Mouse (Mus musculus) adrenal gland, postnatal 14 days (tissue): ENCODE results near the gene Klrb1f. TPM values are rescaled to one million over a fixed set of nuclear protein-coding genes. Genes with fewer than 3 reads are reported as not detected.
"Not testable (repeated sequence)": the region's sequence is repeated elsewhere in the genome, so short reads cannot be mapped to it uniquely, and the experiment has no call there.

Experiments
- DNase-seq: peaks from one replicate; pipeline ENCODE4 v3.0.0; 2021; ENCODE audit warnings: mixed read lengths
- total RNA-seq: library from RNA; stranded (reverse); gene quantifications from 2 replicates; pipeline ENCODE4 v1.2.3, GENCODE M21; 2021

The Klrb1f gene
- total RNA-seq, 1 experiment from 2014 or later = not detected

DNA sequence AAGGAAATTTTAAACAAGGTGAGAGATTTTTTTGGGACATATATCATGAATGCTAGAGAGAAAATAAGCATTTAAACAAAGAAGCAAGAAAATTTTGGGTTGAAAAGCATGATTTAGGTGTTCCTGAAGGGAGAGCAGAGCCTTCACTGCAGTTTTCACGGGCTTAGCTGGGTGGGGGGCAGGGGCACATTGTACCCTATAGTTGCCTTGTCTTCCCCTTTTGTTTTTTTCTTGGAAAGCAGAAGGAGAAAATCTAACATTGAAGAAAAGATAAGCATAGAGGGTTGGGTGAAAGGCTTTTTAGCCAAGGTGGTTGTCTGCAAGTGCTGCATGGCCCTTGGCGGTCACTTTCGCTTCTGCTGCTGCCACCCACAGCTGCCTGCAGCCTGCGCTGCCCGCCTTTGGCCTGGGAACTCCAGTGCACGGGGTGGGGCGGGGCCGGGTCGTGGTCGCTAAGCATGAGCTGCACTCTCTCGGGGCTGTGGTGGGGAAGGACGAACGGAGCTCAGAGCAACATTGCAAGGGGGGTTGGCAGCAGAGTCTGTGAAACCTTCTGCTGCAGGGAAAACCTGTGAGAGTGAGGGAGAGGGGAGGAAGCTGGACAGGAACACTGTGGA lies 3.3 kb downstream of the Klrb1f start:
- DNase-seq = peak; percentile 79

- no peak for DNase-seq
Observed at GRCm38 (mm10) chr6:129049596-129050251, 4.0 kb downstream of the Klrb1f start.

- DNase-seq = no peak
Observed at GRCm38 (mm10) chr6:129051086-129051485, 5.4 kb downstream of the Klrb1f start.

GRCm38 (mm10) chr6:129051731-129052130 lies 6.0 kb downstream of the Klrb1f start:
- peak; percentile 6 for DNase-seq

DNA sequence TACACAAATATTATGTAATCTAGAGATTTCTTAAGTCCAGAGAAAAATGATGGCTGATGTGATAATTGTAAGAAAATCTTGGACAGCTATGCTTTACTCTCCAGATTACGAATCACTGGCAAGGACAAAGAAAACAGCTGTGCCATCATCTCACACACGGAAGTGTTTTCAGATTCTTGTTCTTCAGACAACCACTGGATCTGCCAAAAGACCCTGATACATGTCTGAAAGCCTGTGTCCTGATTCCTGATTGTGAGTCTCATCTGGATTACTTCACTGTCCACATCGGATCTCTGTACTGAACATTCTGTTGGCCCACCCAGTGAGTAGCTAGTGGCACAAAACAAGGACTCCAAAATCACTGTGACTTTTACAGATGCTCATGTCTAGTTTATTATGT lies 10.5 kb downstream of the Klrb1f start:
- DNase-seq = no peak

- no peak for DNase-seq
Observed at GRCm38 (mm10) chr6:129058013-129058412, 12.3 kb downstream of the Klrb1f start.

- DNase-seq = no peak
Observed at GRCm38 (mm10) chr6:129065407-129065806, 19.7 kb downstream of the Klrb1f start.

DNA sequence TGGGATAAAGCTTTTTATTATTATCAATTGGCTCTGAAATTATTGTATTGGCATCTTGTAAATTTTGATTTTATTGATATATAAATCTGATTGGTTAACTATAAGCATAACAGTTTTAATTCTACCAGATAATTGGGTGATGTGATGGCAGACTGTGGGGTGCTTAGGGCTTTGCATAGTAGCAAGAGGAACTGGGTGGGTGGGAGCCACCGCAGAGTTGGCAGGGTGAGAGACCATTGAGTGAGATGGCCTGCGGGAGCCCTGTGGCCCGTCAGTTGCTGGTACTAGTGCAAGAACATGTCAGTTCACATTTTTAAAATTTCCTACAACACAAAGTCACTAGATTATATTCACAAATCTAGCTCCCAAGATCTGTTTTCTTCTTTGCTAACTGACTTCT lies 20.2 kb downstream of the Klrb1f start:
- no peak for DNase-seq

DNA sequence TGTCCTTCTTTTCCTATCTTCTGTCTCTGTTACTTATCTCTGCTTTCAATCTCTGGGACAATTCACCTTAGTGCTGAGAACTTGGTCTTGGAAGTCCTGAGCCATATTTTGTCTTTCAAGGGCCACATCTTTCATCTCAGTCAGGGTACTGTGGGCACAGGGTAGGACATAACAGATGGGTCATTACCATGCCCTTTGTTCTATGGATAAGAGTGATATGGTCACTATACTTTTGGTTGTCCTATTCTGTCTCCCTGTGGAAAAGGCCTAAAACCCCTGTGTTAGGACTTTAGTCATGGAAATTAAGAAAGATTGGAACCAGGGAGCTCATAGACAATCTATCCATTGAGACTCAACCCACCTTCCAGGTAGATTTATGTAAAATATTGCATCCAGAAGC lies 20.8 kb downstream of the Klrb1f start:
- no peak for DNase-seq

DNA sequence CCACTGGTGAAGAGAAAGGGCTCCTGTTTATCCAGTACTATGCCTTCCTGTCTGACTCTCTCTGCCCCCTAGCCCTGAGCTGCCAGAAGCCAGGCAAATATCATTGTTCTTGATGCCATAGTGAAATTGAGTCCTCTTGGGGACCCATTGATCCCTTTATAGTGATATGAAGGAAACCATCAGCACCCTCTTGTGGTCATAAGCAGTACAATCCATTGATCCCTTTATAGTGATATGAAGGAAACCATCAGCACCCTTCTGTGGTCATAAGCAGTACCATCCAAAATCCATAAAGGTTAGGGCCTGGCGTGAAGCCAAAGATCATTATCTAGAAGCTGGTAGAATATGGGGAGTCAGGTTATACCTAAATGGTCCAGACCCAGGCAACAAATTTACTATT lies 21.3 kb downstream of the Klrb1f start:
- peak; percentile 61 for DNase-seq

GRCm38 (mm10) chr6:129085098-129085497 lies 39.4 kb downstream of the Klrb1f start:
- DNase-seq = no peak

- DNase-seq = not testable (repeated sequence)
Observed at GRCm38 (mm10) chr6:129086031-129086430, 40.3 kb downstream of the Klrb1f start.

DNA sequence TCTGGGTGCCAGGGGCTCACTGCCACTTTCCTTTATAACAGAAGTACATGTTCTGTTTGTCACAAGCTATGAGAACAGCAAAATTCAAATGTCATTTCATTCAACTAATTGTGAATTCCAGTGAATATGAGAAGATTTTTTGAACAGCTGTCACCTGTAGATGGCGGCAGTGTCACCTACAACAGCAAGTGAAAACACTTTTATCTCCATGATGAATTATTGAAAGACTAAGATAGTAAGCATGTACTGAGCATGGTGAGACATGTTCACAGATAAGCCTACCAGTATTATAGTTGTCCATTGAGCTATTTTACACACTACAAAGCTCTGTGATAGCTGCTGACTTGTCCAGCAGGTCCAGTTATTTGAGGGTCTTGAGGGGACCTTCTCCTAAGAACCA lies 42.5 kb downstream of the Klrb1f start:
- DNase-seq = peak; percentile 30

GRCm38 (mm10) chr6:129088596-129088995 lies 42.9 kb downstream of the Klrb1f start:
- DNase-seq = not testable (repeated sequence)

- DNase-seq = peak; percentile 36
Observed at GRCm38 (mm10) chr6:129095166-129095565, 49.5 kb downstream of the Klrb1f start.

GRCm38 (mm10) chr6:129097929-129098328 lies 52.2 kb downstream of the Klrb1f start:
- DNase-seq = peak; percentile 56

- DNase-seq = not testable (repeated sequence)
Observed at GRCm38 (mm10) chr6:129100794-129101193, 55.1 kb downstream of the Klrb1f start, which contains the start of gene Clec2e. TSS of gene Clec2e (minus strand) at chr6:129100913.

- DNase-seq = no peak
Observed at GRCm38 (mm10) chr6:129101604-129102003, 55.9 kb downstream of the Klrb1f start.

GRCm38 (mm10) chr6:129102858-129103555 lies 57.3 kb downstream of the Klrb1f start:
- DNase-seq = no peak
